Mouse (Mus musculus) monocyte, adult 2 months (primary cell): Measurements from ENCODE around the gene Serhl.
"Not testable (repeated sequence)": the region's sequence is repeated elsewhere in the genome, so short reads cannot be mapped to it uniquely, and the experiment has no call there.

Experiments used
- DNase-seq, 2 experiments: peaks; one replicate each; pipeline ENCODE4 v3.0.0; 2022; ENCODE audit warnings: low spot score in 2 of 2, low read depth in 1 of 2

Gene Serhl

GRCm38 (mm10) chr15:83089429-83089605 lies at the start of gene Serhl:
TSS of gene Serhl (plus strand) at chr15:83089506.
- DNase-seq = no peak

DNA sequence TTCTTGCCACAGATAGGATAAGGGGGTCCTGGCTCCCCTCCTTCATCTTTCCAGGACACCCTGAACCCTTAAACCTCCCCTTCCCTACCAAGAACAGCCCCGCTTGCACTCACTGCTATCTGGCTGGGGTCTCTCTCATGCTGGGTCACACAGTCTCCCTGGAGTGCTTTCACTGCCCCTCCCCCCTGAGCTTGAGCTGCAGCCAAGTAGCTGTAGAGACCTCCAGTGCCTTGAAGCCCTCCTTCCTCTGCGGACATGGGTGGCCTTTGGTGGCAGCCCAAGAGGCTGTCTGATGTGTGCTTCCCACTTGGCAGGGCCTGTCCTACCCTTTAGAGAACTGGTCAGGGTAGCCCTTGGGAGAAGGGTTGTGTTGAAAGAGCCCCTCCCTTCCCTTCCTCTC lies 49.1 kb upstream of the Serhl start:
- no peak for DNase-seq

- DNase-seq = no peak
Observed at GRCm38 (mm10) chr15:83042655-83043361, 46.5 kb upstream of the Serhl start.

- DNase-seq = no peak
Observed at GRCm38 (mm10) chr15:83043362-83043708, 46.0 kb upstream of the Serhl start.

GRCm38 (mm10) chr15:83045565-83045964 lies 43.7 kb upstream of the Serhl start:
- DNase-seq = not testable (repeated sequence)

DNA sequence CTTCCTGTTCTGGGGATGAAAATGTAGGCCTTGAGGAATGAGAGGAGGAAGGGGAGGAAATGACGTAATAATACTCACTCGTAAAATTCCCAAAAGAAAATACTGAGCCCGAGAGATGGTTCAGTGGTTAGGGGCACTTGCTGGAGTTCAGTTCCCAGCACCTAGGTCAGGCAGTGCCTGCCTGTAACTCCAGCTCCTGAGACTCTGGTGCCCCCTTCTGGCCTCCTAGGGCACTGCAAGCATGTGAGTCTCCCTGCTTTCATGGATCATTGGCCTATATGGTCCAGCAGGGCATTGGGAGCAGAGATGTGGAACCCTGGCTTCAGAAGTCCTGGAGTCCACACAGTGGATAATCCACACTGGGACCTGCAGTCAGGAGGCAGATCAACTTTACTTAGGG lies 43.0 kb upstream of the Serhl start:
- DNase-seq = no peak

DNA sequence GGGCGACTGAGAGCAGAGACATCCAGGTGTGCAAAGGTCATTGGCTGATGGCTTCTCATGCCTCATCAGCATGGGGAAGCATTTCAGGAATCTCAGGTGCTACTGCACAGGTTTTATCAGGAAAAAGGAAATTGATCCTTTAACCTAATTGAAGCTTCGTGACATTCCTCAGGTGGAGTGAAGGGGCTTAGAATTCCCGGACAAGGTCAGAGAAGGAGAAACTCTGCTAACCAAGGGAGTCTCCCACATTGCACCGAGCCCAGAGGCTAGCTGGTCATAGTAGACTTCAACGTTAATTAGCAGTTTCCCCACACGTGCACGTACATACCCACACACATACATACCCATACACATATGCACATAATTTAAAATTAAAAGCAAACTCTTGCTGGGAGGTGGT lies 42.6 kb upstream of the Serhl start:
- no peak for DNase-seq

GRCm38 (mm10) chr15:83052341-83053104 lies 36.8 kb upstream of the Serhl start:
- DNase-seq = no peak

DNA sequence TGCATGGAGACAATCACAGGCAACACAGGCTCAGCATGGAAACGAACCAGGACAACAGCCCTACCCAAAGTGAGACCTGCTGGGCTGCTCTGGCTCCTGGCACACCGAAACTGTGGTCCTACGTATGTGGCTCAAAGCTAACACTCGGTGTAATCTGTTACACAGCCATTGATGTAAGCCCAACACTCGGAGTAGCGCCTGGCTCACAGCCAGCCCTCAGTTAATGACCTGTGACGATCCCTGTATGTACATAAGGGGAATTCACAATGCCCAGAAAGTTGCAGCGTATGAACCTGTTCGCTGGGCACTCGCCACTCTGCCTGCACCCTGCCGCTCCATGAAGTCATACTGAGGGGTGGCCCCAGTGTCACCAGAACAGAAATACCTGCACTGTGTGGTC lies 36.0 kb upstream of the Serhl start:
- no peak for DNase-seq

- no peak for DNase-seq
Observed at GRCm38 (mm10) chr15:83055569-83055968, 33.7 kb upstream of the Serhl start.

DNA sequence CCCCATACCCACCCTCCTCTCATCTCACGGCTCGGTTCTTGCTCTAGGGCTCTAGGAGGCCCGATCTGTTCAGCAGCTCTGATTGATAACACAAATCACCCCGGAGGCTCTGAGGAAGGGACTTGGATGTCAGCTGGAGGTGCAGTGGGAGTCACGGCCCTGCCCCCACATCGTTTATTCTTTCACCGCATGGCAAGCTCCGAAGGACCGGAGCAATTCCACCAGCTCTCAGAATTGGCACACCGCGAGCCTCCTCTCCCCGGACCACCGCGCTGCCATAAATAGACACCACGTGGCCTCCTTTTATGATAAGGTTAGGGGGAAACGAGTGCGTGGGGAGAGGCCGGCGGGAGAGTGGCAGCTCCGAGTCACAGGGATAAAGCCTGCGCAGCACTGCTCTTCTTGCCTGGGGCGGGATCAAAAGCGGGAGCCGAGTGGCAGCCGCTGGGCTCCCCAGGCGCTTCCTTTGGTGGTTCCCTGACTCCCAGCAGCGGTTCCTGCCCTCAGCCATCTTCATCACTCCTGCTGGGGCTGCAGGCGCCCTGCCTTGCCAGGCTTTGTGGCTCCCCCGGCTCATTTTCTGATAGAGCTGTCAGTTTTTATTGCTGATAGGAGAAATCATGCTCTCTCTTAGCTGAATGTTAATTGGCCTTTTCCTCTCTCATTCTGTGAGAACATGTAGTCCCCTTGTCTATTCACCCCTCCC lies 32.8 kb upstream of the Serhl start:
- no peak for DNase-seq

- DNase-seq = no peak
Observed at GRCm38 (mm10) chr15:83057533-83057932, 31.8 kb upstream of the Serhl start.

GRCm38 (mm10) chr15:83059233-83059660 lies 30.1 kb upstream of the Serhl start:
- DNase-seq = no peak

DNA sequence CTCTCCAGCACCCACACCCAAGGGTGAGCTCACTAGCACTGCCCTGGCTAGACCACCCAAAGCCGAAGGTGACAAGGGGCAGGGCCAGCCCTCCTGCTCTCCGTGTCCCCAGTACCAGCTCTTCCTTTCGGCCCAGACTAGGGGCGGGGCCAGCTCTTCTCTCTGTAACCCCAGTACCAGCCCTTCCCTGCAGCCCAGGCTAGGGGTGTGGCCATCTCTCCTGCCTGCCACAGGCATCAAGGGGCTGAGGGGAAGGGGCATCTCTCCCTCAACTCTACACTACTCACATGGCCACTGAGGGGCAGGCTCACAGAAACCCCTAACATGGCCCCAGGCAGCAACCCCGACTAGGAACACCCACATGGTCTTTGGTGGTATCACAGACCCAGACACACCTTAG lies 27.6 kb upstream of the Serhl start:
- no peak for DNase-seq

DNA sequence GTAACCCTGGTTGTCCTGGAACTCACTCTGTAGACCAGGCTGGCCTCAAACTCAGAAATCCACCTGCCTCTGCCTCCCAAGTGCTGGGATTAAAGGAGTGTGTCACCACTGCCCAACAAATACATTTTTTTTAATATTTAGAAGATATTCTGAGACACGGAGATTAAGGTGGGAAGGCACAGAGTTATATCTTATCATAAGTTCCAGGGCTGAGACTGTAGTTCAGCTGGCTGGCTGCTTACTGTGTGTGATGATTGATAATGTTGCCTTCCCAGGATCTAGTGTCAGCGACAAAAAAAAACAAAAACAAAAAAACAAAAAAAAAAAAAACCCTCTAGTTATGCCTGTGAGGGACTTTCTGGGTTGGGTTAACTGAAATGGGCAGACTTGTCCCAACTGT lies 26.7 kb upstream of the Serhl start:
- not testable (repeated sequence) for DNase-seq

- DNase-seq = no peak
Observed at GRCm38 (mm10) chr15:83065543-83065942, 23.8 kb upstream of the Serhl start.

- DNase-seq = no peak
Observed at GRCm38 (mm10) chr15:83068270-83068669, 21.0 kb upstream of the Serhl start.

DNA sequence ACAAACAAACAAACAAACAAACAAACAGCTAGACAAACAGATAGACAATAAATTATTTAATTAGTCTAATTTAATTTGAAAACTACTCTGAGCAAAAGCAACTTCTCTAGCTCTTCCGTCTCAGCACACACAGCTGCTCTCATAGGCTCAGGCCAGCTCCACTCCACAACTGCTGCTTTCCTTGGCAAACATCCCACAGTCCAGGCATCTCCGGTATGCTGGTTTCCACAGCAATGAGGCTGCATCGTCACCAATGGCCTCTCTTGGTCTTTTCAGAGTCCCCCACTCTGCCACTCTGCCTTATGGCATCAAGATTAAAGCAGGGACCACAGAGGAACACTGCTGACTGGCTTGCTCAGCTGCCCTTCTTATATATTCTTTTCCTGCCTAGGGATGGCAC lies 18.4 kb upstream of the Serhl start:
- no peak for DNase-seq

DNA sequence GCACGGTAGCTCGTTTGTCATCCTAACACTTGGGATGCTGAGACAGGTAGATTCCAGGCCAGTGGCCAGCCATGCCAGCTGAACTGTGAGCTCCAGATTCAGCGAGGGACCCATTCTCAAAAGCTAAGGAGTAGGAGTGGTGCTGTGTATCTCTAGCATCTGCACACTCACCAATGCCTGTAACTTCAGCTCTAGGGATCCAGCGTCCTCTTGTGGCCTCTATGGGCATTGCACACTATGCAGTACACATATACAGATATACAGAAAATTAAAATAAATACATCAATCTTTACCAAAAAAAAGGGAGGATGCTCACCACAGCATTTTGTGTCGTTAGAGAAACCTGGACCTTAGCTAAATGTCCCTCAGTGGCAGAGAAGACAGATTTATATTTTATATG lies 17.6 kb upstream of the Serhl start:
- no peak for DNase-seq

DNA sequence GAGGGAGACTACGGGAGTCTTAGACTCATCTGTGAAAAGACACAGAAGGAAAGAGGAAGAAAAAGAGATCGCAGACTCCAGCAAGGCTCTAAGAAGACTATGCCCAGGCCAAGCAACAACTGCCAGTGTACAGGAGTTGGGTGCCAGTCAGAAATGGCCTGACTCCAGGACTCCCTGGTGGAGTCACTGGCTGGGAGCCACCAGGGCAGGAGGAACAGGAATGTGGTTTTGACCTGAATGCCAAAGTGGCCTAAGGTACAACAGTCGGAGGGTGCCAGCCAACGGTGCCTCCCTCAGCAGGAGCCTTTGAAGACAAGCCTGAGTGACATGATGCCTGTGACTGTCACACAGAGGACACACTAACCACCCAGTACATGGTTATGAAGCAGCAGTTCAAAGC lies 15.1 kb upstream of the Serhl start:
- no peak for DNase-seq

- no peak for DNase-seq
Observed at GRCm38 (mm10) chr15:83075607-83076525, 13.4 kb upstream of the Serhl start.

DNA sequence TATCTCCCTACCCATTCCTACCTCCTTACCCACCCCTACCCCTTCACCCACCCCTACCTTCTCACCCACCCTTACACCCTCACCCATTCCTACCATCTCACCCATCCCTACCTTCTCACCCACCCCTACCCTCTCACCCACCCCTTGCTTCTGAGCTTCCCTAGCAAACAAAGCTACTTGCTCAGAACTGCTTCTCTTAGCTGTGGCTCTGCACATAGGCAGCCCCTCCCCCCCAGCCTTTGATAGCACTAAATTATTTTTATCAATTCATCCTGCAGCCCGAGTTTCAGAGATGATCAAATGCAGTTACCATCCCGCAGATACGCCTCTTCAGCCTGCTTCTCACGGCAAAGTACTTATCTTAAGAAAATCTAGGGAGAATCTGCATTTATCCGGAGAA lies 5.8 kb upstream of the Serhl start:
- DNase-seq = no peak
